Mouse (Mus musculus) neural tube, embryonic 14.5 days (tissue): Measurements from ENCODE around the gene Tmem189. TPM values are rescaled to one million over a fixed set of nuclear protein-coding genes. Genes with fewer than 3 reads are reported as not detected.

Experiments used
- ATAC-seq: fragments of 200-750 bp; cut with Nextera tagmentation; 2 replicates; pipeline ENCODE4 v1.8.0; 2017; ENCODE audit warnings: low read depth, mild to moderate bottlenecking, moderate TSS enrichment, moderate library complexity
- H3K27ac ChIP-seq: fragments of 300-500 bp; sonication (generic); 2 replicates; pipeline ENCODE4 v1.5.1; 2014; ENCODE audit warnings: low read depth, mild to moderate bottlenecking, control low read depth, low read length, moderate library complexity, mixed read lengths
- H3K27me3 ChIP-seq: fragments of 300-500 bp; sonication (generic); 2 replicates; pipeline ENCODE4 v1.6.1; 2014; ENCODE audit warnings: low read length; ENCODE audit not compliant: control insufficient read depth, insufficient read depth
- H3K36me3 ChIP-seq: fragments of 300-500 bp; sonication (generic); 2 replicates; pipeline ENCODE4 v1.6.1; 2014; ENCODE audit warnings: low read length, mixed read lengths; ENCODE audit not compliant: control insufficient read depth, insufficient read depth
- H3K4me1 ChIP-seq: fragments of 300-500 bp; sonication (generic); 2 replicates; pipeline ENCODE4 v1.6.1; 2014; ENCODE audit warnings: low read length; ENCODE audit not compliant: control insufficient read depth, insufficient read depth
- H3K4me2 ChIP-seq: fragments of 300-500 bp; sonication (generic); 2 replicates; pipeline ENCODE4 v1.6.1; 2014; ENCODE audit warnings: mild to moderate bottlenecking, low read depth, low read length, control low read depth
- H3K4me3 ChIP-seq: fragments of 300-500 bp; sonication (generic); 2 replicates; pipeline ENCODE4 v1.5.1; 2014; ENCODE audit warnings: low read depth, low read length, control low read depth, mixed read lengths
- H3K9ac ChIP-seq: fragments of 300-500 bp; sonication (generic); replicated peaks from 2 replicates; pipeline ENCODE4 v1.6.1; 2014; ENCODE audit warnings: low read depth, mild to moderate bottlenecking, control low read depth, low read length, mixed read lengths
- H3K9me3 ChIP-seq: fragments of 300-500 bp; sonication (generic); 2 replicates; pipeline ENCODE4 v1.6.1; 2016; ENCODE audit warnings: low read length; ENCODE audit not compliant: control insufficient read depth
- WGBS: fragments of 180-500 bp; shearing (Covaris S2); extraction: QIAGEN DNeasy Blood & Tissue Kit; methylation state at CpG from one replicate; pipeline ENCODE4 v1.1.7; 2014; 5-methylcytosine and 5-hydroxymethylcytosine counted together
- polyA plus RNA-seq: library from polyadenylated mRNA; unstranded; fragments of >200 nt; fragmentation: Nextera tagmentation; extraction: Ambion mirVana; gene quantifications from 2 replicates; pipeline ENCODE4 v1.2.1, GENCODE M21; 2014

The Tmem189 gene
- polyA plus RNA-seq, 1 experiment from 2014 or later = 35.1 TPM

DNA sequence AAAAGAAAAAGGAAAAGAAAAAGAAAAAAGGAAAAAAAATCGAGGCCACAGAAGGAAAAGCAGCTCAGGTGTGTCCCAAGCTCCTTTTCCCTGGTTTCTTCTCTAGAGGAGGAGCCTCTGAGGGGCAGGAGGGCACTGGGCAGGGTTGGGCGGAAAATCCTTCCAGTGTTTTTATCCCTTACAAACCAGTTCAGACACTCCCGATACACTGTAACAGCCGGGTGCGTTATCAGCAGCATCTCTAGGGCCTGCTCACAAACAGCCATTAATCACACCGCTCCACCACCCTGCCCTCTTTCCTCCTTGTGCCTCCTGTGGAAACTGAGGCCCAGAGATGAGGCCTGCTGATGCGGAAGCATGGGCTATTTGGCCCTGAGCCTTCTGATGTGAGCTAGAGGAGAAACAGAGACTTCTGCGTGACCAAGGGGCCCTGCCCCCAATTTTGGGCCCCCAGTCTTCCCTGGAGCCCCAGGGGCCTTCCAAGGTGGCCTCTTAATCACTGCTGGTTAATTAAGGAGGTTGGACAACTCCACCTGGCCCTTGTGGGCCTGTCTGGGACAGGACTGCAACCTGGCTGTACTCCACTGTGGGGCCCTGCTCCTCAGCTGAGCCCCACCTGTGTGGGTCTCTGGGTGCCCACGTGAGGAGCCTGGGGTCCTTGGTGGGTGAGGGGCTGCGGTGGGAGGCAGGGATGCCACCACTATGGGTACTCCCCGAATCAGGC, 31.7 kb upstream of the Tmem189 start:
- Histone ChIP-seq H3K4me3 (no peak overlapping the region), H3K4me1 (no peaks in the 10 kb centered on the region)
- 80% methylated on average over 11 of the region's 11 CpGs for WGBS

DNA sequence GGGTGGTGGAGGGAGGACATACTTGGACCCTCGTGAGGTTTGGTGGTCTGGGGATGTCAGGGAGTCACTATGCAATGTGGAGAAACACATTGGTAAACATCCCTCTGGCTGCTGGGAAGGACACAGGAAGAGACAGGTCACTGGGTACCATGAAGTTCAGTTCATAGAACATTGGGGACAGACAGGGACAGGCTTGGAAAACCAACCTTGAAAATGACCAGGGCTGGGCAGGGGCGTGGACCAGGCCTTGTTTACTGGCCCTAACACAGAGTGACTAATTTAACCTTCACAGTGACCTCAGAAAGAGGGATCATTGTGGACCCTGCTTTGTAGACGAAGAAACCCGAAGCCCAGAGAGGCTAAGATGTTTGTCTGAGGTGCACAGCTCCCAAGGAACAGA, 29.9 kb upstream of the Tmem189 start:
- WGBS = 87% methylated on average over 4 of the region's 4 CpGs
- no peak for ATAC-seq
- H3K27me3 ChIP-seq = no peaks in the 10 kb centered on the region
- H3K27ac ChIP-seq = no peak overlapping the region
- no peak overlapping the region for H3K4me2 ChIP-seq
- no peaks in the 10 kb centered on the region for H3K4me1 ChIP-seq
- H3K9ac ChIP-seq = no peak overlapping the region
- H3K4me3 ChIP-seq = no peak overlapping the region
- no peaks in the 10 kb centered on the region for H3K36me3 ChIP-seq
- no peaks in the 10 kb centered on the region for H3K9me3 ChIP-seq

More for the DNA sequence above, 31.7 kb upstream of the Tmem189 start:
- Histone ChIP-seq H3K9ac (no peak overlapping the region), H3K9me3 (no peaks in the 10 kb centered on the region), H3K36me3 (no peaks in the 10 kb centered on the region), H3K27ac (no peak overlapping the region), H3K4me2 (no peak overlapping the region), H3K27me3 (no peaks in the 10 kb centered on the region)
- ATAC-seq = no peak

DNA sequence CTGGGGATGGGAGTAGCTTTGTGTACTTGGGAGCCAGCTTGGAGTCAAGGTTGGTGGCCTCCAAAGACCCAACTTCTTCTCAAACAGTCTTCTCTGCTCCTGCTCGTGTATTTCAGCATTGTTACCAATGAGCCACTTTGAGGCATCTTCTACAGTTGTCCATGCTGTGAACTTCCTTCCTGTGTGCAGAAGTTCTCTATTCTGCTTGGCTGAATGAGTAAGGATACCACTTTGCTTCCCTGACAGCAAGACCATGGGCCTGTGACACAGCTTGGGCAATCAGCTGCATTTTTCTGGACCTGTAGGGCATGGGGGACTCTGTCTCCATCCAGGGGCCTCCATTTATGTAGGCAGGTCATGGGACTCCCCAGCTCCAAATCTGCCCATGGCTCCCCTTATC, 27.6 kb upstream of the Tmem189 start:
- Histone ChIP-seq H3K9ac (no peak overlapping the region), H3K9me3 (no peaks in the 10 kb centered on the region), H3K4me3 (no peak overlapping the region), H3K4me1 (no peaks in the 10 kb centered on the region), H3K27me3 (no peaks in the 10 kb centered on the region), H3K27ac (no peak overlapping the region), H3K36me3 (no peaks in the 10 kb centered on the region), H3K4me2 (no peak overlapping the region)
- 96% methylated on average over 1 of the region's 1 CpGs for WGBS
- no peak for ATAC-seq

DNA sequence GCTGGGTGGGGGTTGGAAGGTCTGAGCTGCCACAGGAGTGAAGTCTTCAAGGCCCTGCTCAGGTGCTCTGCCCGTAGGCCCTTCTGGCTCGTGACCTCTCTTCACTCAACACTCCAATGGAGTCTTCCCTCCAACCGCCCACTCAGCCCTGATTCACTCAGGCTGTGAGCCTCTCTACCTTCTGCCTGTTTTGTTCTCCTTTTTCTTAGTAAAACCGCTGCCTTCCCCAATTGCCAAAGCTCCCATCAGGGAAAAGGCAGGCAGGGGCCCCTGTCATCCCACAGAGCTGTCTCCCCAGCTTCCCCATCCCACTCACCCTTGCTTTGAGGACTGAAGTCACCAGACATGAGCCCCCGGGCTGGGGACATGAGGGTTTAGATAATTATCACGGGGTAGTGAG, 25.4 kb upstream of the Tmem189 start:
- 78% methylated on average over 6 of the region's 6 CpGs for WGBS
- Histone ChIP-seq H3K4me3 (no peak overlapping the region), H3K27ac (no peak overlapping the region), H3K36me3 (no peaks in the 10 kb centered on the region), H3K9me3 (no peaks in the 10 kb centered on the region), H3K9ac (no peak overlapping the region), H3K4me1 (no peaks in the 10 kb centered on the region), H3K4me2 (no peak overlapping the region), H3K27me3 (no peaks in the 10 kb centered on the region)
- no peak for ATAC-seq

DNA sequence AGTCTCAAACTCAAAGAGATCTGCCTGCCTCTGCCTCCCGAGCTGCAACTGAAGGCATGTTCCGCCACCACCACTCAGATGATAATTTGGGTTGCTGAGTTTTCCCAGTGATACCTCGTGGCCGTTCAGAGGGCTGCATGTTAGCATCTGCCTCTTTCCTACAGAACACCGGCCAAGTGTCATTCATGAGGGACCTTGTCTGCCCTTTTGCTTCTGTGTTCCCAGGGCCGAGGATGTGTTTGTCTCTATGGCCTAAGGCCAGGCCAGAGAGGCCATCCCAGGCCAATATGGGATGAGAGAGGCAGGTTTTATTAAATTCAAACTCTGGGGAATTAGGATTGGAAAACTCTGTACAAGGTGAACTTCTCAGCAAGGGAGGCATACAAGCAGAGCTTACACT, 24.7 kb upstream of the Tmem189 start:
- Histone ChIP-seq H3K4me2 (no peak overlapping the region), H3K4me1 (no peaks in the 10 kb centered on the region), H3K9ac (no peak overlapping the region), H3K9me3 (no peaks in the 10 kb centered on the region), H3K27ac (no peak overlapping the region), H3K27me3 (no peaks in the 10 kb centered on the region), H3K4me3 (no peak overlapping the region), H3K36me3 (no peaks in the 10 kb centered on the region)
- no peak for ATAC-seq
- 91% methylated on average over 6 of the region's 6 CpGs for WGBS

DNA sequence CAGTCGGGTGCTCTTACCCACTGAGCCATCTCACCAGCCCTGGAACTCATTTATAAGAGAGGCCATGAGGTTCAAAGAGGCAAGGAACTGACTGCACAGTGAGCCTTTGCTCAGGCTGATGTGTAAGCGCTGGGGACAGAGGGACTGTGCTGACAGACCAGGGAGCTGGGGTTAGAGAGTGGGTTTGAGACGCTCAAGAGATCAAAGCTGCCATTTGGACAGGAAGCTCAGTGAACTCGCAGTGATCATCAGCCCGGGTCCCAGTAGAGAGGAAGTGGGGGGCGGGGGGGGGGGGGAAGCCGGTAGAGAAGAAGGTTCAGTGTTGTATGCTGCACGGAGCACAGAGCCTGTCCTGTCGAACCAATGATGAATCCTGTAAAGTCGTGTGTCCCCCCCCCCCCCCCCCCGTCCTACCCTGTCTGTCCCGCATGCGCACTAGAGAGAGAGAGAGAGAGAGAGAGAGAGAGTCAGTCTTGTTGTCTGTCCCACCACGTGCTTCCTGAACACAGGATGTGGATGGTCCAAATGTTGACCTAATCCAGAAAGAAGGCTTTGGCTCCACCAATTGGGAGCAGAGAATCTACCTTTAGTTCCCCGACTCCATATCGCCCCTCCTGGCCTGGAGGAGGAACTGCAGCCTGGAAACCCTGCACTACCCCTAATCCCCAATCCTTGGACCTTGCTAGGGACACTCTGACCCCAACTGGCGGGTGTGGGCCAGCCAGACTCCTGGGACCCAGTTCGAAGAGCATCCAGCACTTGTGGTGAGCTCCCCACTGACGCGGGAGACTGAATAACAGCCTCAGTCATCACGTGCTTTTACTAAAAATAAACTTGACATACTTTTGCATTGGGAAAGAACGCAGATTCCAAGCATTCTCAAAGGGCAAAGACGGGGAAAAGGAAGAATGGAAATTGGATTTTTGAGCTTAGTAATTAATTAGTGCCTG, 23.5 kb upstream of the Tmem189 start:
- Histone ChIP-seq H3K9ac (no peak overlapping the region), H3K4me2 (no peak overlapping the region), H3K27ac (no peak overlapping the region), H3K27me3 (no peaks in the 10 kb centered on the region), H3K9me3 (no peaks in the 10 kb centered on the region), H3K36me3 (no peaks in the 10 kb centered on the region), H3K4me1 (no peaks in the 10 kb centered on the region), H3K4me3 (no peak overlapping the region)
- ATAC-seq = no peak
- 84% methylated on average over 18 of the region's 23 CpGs for WGBS

DNA sequence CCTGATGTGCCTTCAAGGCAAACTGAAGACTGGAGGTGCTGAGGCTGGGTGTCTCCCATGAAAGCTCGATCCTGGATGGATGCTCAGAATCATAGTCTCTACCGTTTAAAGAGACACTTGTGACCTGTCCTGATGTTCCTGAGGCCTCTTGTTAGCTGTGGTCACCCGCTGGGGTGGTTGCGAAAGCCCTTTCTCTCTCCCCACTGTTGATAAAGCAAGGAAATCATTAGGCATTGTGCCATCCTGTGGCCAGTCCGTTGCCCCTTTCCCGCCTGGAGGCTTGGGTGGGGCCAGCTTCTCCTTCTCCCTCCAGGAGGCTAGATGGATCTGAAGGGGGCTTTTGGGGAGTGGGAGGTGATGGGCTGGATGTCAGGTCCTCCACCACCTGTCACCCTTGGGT, 21.0 kb upstream of the Tmem189 start:
- ATAC-seq = no peak
- H3K27ac ChIP-seq = no peak overlapping the region
- H3K4me1 ChIP-seq = no peaks in the 10 kb centered on the region
- H3K4me2 ChIP-seq = no peak overlapping the region
- no peak overlapping the region for H3K9ac ChIP-seq
- no peaks in the 10 kb centered on the region for H3K9me3 ChIP-seq
- WGBS = 55% methylated on average over 6 of the region's 6 CpGs
- no peak overlapping the region for H3K4me3 ChIP-seq
- H3K36me3 ChIP-seq = no peaks in the 10 kb centered on the region
- H3K27me3 ChIP-seq = no peaks in the 10 kb centered on the region

DNA sequence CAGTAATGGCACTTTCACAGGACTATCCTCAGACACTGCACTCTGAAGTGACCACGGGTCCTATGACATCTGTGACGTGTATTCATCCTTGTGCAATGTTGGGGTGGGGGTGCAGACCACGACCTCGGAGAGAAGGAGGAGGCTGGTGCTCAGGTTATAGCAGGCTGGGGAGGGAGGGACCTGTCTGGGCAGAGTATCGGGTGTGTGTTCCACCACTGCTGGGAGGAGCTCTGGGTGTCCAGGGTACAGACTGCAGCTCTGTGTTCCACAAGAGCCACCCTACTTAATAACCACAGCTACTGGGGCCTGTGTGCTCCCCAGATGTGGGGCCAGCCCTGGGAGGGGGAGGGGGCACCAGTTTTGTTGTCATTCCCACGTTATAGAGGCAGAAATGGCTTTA, 20.3 kb upstream of the Tmem189 start:
- H3K9me3 ChIP-seq = no peaks in the 10 kb centered on the region
- H3K9ac ChIP-seq = no peak overlapping the region
- no peak for ATAC-seq
- H3K36me3 ChIP-seq = no peaks in the 10 kb centered on the region
- 66% methylated on average over 6 of the region's 6 CpGs for WGBS
- H3K27me3 ChIP-seq = no peaks in the 10 kb centered on the region
- no peaks in the 10 kb centered on the region for H3K4me1 ChIP-seq
- H3K27ac ChIP-seq = no peak overlapping the region
- H3K4me3 ChIP-seq = no peak overlapping the region
- no peak overlapping the region for H3K4me2 ChIP-seq

DNA sequence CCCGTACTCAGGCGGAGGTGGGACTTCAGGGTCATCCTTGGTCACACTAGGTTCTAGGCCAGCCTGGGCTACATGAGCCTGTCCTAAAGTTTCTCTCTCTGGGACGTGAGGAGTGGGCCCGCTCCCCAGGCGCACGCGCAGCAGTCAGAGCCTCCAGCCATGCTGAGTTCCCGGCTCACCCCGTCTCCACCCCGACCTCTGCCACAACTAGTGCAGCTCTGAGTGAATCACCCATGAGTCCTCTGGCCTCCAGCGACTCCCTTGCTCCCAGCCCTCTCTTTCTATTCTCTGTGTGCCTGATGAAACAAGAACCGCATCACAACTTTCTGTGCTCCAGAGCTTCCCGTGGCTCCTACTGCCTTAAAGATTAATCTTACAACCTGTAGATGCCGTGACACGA, 18.8 kb upstream of the Tmem189 start:
- no peaks in the 10 kb centered on the region for H3K36me3 ChIP-seq
- no peak overlapping the region for H3K27ac ChIP-seq
- H3K4me1 ChIP-seq = no peaks in the 10 kb centered on the region
- no peak for ATAC-seq
- WGBS = 66% methylated on average over 15 of the region's 15 CpGs
- H3K9ac ChIP-seq = no peak overlapping the region
- H3K27me3 ChIP-seq = no peaks in the 10 kb centered on the region
- no peaks in the 10 kb centered on the region for H3K9me3 ChIP-seq
- no peak overlapping the region for H3K4me3 ChIP-seq
- no peak overlapping the region for H3K4me2 ChIP-seq
